Mouse (Mus musculus) regulatory T cell (primary cell): Measurements from ENCODE around the gene Usp22.
"Not testable (repeated sequence)": the region's sequence is repeated elsewhere in the genome, so short reads cannot be mapped to it uniquely, and the experiment has no call there.

Experiments
- in situ Hi-C: fragments of 300-600 bp; cut with MboI, MseI; formaldehyde crosslinking; loops from one replicate; pipeline ENCODE4 v1.15.1; 2025; ENCODE audit warnings: high pct_unique_total_duplicates

Usp22 gene

GRCm38 (mm10) chr11:61192779-61193178 is 17.9 kb upstream of the Usp22 start:
- in situ Hi-C loops, result no loop called here

- in situ Hi-C loops, result not testable (repeated sequence)
These were observed 17.3 kb upstream of the Usp22 start for GRCm38 (mm10) chr11:61192123-61192522.

GRCm38 (mm10) chr11:61190776-61191175 is 15.9 kb upstream of the Usp22 start:
- in situ Hi-C loops, result no loop called here

- in situ Hi-C loops, result no loop called here
These were observed 9.0 kb upstream of the Usp22 start for GRCm38 (mm10) chr11:61183820-61184219.

GRCm38 (mm10) chr11:61181624-61182023 is 6.8 kb upstream of the Usp22 start:
- in situ Hi-C loops, result no loop called here

- in situ Hi-C loops, result no loop called here
These were observed 5.5 kb upstream of the Usp22 start for GRCm38 (mm10) chr11:61180361-61180760.

GRCm38 (mm10) chr11:61176321-61176720 is 1.5 kb upstream of the Usp22 start:
- in situ Hi-C loops, result no loop called here

- in situ Hi-C loops, result no loop called here
These were observed 923 bp upstream of the Usp22 start for GRCm38 (mm10) chr11:61175778-61176177.

GRCm38 (mm10) chr11:61174291-61174820 is 499 bp downstream of the Usp22 start:
- in situ Hi-C loops, result no loop called here

GRCm38 (mm10) chr11:61173477-61173876 is 1.4 kb downstream of the Usp22 start:
- in situ Hi-C loops, result not testable (repeated sequence)

- in situ Hi-C loops, result no loop called here
These were observed 4.7 kb downstream of the Usp22 start for GRCm38 (mm10) chr11:61170184-61170583.

GRCm38 (mm10) chr11:61164881-61165280 is 10.0 kb downstream of the Usp22 start:
- in situ Hi-C loops, result no loop called here

GRCm38 (mm10) chr11:61164366-61164765 is 10.5 kb downstream of the Usp22 start:
- in situ Hi-C loops, result no loop called here

- in situ Hi-C loops, result no loop called here
These were observed 11.5 kb downstream of the Usp22 start for GRCm38 (mm10) chr11:61163341-61163740.

GRCm38 (mm10) chr11:61162776-61163175 is 12.1 kb downstream of the Usp22 start:
- in situ Hi-C loops, result no loop called here

- in situ Hi-C loops, result no loop called here
These were observed 13.7 kb downstream of the Usp22 start for GRCm38 (mm10) chr11:61161121-61161520.

- in situ Hi-C loops, result loop anchor here (5.0 to 10.0 kb wide), 2 partner anchors 53 to 215 kb away; no protein-coding TSS in a partner anchor
These were observed 14.8 kb downstream of the Usp22 start for GRCm38 (mm10) chr11:61159796-61160732.

GRCm38 (mm10) chr11:61158141-61158540 is 16.7 kb downstream of the Usp22 start:
- in situ Hi-C loops, result loop anchor here (5.0 to 10.0 kb wide), 2 partner anchors 51 to 213 kb away; no protein-coding TSS in a partner anchor

- in situ Hi-C loops, result loop anchor here (5.0 to 10.0 kb wide), 2 partner anchors 48 to 211 kb away; no protein-coding TSS in a partner anchor
These were observed 19.1 kb downstream of the Usp22 start for GRCm38 (mm10) chr11:61155727-61156126.

GRCm38 (mm10) chr11:61150233-61151001 is 24.4 kb downstream of the Usp22 start:
- in situ Hi-C loops, result loop anchor here (10.0 kb wide), 1 partner anchor 206 kb away; no protein-coding TSS in a partner anchor

GRCm38 (mm10) chr11:61147300-61147683 is 27.6 kb downstream of the Usp22 start:
- in situ Hi-C loops, result no loop called here
